Mouse (Mus musculus) spleen, embryonic (tissue): ENCODE measurements around the gene Brsk2.

Source experiments
- CTCF ChIA-PET: fragments of 350-600 bp; sonication (Branson Sonifier 250); formaldehyde crosslinking; loops from one replicate; lab custom pipeline; 2022; lab: Charles Lee

Gene Brsk2

GRCm38 (mm10) chr7:141955565-141956173 is 6.1 kb downstream of the Brsk2 start:
- CTCF ChIA-PET, result no interaction called here

GRCm38 (mm10) chr7:141956174-141956566 is 6.6 kb downstream of the Brsk2 start:
- CTCF ChIA-PET, result no interaction called here

GRCm38 (mm10) chr7:141957524-141958051 is 8.0 kb downstream of the Brsk2 start:
- CTCF ChIA-PET, result no interaction called here

GRCm38 (mm10) chr7:141958211-141958610 is 8.7 kb downstream of the Brsk2 start:
- CTCF ChIA-PET, result no interaction called here

- CTCF ChIA-PET, result no interaction called here
Observed at GRCm38 (mm10) chr7:141959133-141959532, 9.6 kb downstream of the Brsk2 start.

- CTCF ChIA-PET, result no interaction called here
Observed at GRCm38 (mm10) chr7:141960926-141961325, 11.4 kb downstream of the Brsk2 start.

- CTCF ChIA-PET, result no interaction called here
Observed at GRCm38 (mm10) chr7:141961491-141961890, 11.9 kb downstream of the Brsk2 start.

GRCm38 (mm10) chr7:141962521-141962920 is 13.0 kb downstream of the Brsk2 start:
- CTCF ChIA-PET, result no interaction called here

GRCm38 (mm10) chr7:141966281-141966680 is 16.7 kb downstream of the Brsk2 start:
- CTCF ChIA-PET, result no interaction called here

- CTCF ChIA-PET, result no interaction called here
Observed at GRCm38 (mm10) chr7:141972831-141973619, 23.5 kb downstream of the Brsk2 start.

GRCm38 (mm10) chr7:141978003-141978402 is 28.5 kb downstream of the Brsk2 start:
- CTCF ChIA-PET, result no interaction called here

GRCm38 (mm10) chr7:141979247-141979646 is 29.7 kb downstream of the Brsk2 start:
- CTCF ChIA-PET, result no interaction called here

GRCm38 (mm10) chr7:141981237-141981636 is 31.7 kb downstream of the Brsk2 start:
- CTCF ChIA-PET, result no interaction called here

- CTCF ChIA-PET, result no interaction called here
Observed at GRCm38 (mm10) chr7:141988314-141988806, 38.8 kb downstream of the Brsk2 start.

GRCm38 (mm10) chr7:141991183-141991582 is 41.6 kb downstream of the Brsk2 start:
- CTCF ChIA-PET, result no interaction called here

GRCm38 (mm10) chr7:141994121-141994520 is 44.6 kb downstream of the Brsk2 start:
- CTCF ChIA-PET, result no interaction called here

- CTCF ChIA-PET, result interaction anchor here (0.5 kb wide), 1 partner anchor 103 kb away, joined by 3 read pairs; no protein-coding TSS in a partner anchor
Observed at GRCm38 (mm10) chr7:142000661-142001060, 51.1 kb downstream of the Brsk2 start.

GRCm38 (mm10) chr7:142001597-142002340 is 52.2 kb downstream of the Brsk2 start:
- CTCF ChIA-PET, result no interaction called here

- CTCF ChIA-PET, result interaction anchor here (0.6 kb wide), 1 partner anchor 213 kb away, joined by 3 read pairs; no protein-coding TSS in a partner anchor
Observed at GRCm38 (mm10) chr7:142016562-142016961, 67.0 kb downstream of the Brsk2 start.

GRCm38 (mm10) chr7:142019699-142020098 is 70.1 kb downstream of the Brsk2 start:
- CTCF ChIA-PET, result interaction anchor here (0.9 kb wide), 1 partner anchor 18 kb away, joined by 3 read pairs; no protein-coding TSS in a partner anchor

- CTCF ChIA-PET, result no interaction called here
Observed at GRCm38 (mm10) chr7:142020827-142021226, 71.3 kb downstream of the Brsk2 start.

- CTCF ChIA-PET, result no interaction called here
Observed at GRCm38 (mm10) chr7:142025196-142025595, 75.6 kb downstream of the Brsk2 start.
